Mouse (Mus musculus) megakaryocyte progenitor cell, adult 5-6 weeks (primary cell): ENCODE measurements around the gene Rnf167. TPM values are rescaled to one million over a fixed set of nuclear protein-coding genes. Genes with fewer than 3 reads are reported as not detected.
A peak's percentile ranks its signal among the peaks of the same experiment; 100 is the strongest.

Source experiments
- ATAC-seq: replicated peaks from 2 replicates; pipeline ENCODE4 v1.8.0; 2016; ENCODE audit warnings: mild to moderate bottlenecking, moderate TSS enrichment, inconsistent platforms; ENCODE audit not compliant: poor library complexity
- total RNA-seq, 2 experiments: library from RNA; stranded (forward) in 1 of 2; stranded (reverse) in 1 of 2; fragments of 157-497, 149-512 nt in 1 of 2; fragments of 200-1000 nt in 1 of 2; gene quantifications; 2 replicates each; pipeline versions ENCODE4 v1.2.3 to v1.2.4; 2015 to 2017

The Rnf167 gene
- total RNA-seq, 2 experiments from 2014 or later: 30.7 to 39.3 TPM

- peak; percentile 49 for ATAC-seq
Observed at GRCm38 (mm10) chr11:70654198-70654922, 7.3 kb downstream of the Rnf167 start, which contains the start of gene Pfn1. Gene Pfn1, minus strand, starts transcription at chr11:70654644.

- peak; percentile 38 for ATAC-seq
Observed at GRCm38 (mm10) chr11:70654923-70655570, 8.0 kb downstream of the Rnf167 start.

- ATAC-seq: 0 out of 2 replicates have a peak, but pooled peaks have one; percentile 6
Observed at GRCm38 (mm10) chr11:70655571-70656455, 8.8 kb downstream of the Rnf167 start.

GRCm38 (mm10) chr11:70656456-70656927, 9.5 kb downstream of the Rnf167 start:
- no peak for ATAC-seq

- ATAC-seq: no peak
Observed at GRCm38 (mm10) chr11:70656964-70657363, 9.9 kb downstream of the Rnf167 start, which contains the start of gene Eno3. Gene Eno3, plus strand, starts transcription at chr11:70657202.

GRCm38 (mm10) chr11:70657573-70657972, 10.5 kb downstream of the Rnf167 start:
- no peak for ATAC-seq

- ATAC-seq: no peak
Observed at GRCm38 (mm10) chr11:70657991-70658390, 11.0 kb downstream of the Rnf167 start.

GRCm38 (mm10) chr11:70658521-70658920, 11.5 kb downstream of the Rnf167 start:
- no peak for ATAC-seq

- no peak for ATAC-seq
Observed at GRCm38 (mm10) chr11:70658942-70659341, 11.9 kb downstream of the Rnf167 start.

GRCm38 (mm10) chr11:70660571-70660970, 13.5 kb downstream of the Rnf167 start:
- ATAC-seq: no peak

- no peak for ATAC-seq
Observed at GRCm38 (mm10) chr11:70663101-70663500, 16.1 kb downstream of the Rnf167 start.

- no peak for ATAC-seq
Observed at GRCm38 (mm10) chr11:70663957-70664356, 16.9 kb downstream of the Rnf167 start.

- ATAC-seq: no peak
Observed at GRCm38 (mm10) chr11:70664741-70665140, 17.7 kb downstream of the Rnf167 start.

- no peak for ATAC-seq
Observed at GRCm38 (mm10) chr11:70666687-70667086, 19.7 kb downstream of the Rnf167 start.

GRCm38 (mm10) chr11:70667271-70668150, 20.5 kb downstream of the Rnf167 start:
- ATAC-seq: no peak

- no peak for ATAC-seq
Observed at GRCm38 (mm10) chr11:70668335-70668770, 21.3 kb downstream of the Rnf167 start.

GRCm38 (mm10) chr11:70668771-70669505, 21.9 kb downstream of the Rnf167 start, which contains the start of gene Spag7:
Gene Spag7, minus strand, starts transcription at chr11:70669416.
- peak; percentile 78 for ATAC-seq

- peak; percentile 52 for ATAC-seq
Observed at GRCm38 (mm10) chr11:70669582-70670345, 22.7 kb downstream of the Rnf167 start.
